ENCODE assay signal across 13 mouse cellular contexts in the genomic region with DNA sequence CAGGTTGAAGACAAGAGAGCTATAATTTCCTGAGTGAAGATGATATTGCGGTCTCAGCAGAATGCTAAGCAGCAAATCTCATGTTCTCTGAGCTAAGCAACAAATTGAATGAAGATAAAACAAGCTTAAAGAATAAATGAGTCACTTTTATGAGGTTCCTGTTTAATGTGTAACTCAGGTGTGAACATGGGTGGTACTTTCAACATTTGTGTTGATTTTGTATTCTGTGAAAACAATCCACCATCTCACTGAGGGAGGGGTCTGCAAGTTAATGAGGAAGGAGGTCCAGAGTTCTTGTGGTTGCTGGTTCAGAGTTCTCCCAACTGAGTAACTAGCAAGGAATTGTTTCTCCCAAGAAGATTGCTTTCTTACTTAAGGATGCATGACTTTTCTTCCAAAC.
"Had no signal": no experiment of that assay in that cellular context is flagged by ENCODE, and none has a peak within 500 bp of the region (broad histone marks: within the 10 kb centered on the region; RNA-seq: fewer than 3 reads in every experiment).

No protein-coding gene starts in this region.

- H3K9me3 ChIP-seq: limb, embryonic 15.5 days; liver, embryonic 13.5 days; lung, embryonic 15.5 days; midbrain, embryonic 12.5 days; neural tube, embryonic 13.5 days; stomach, embryonic 15.5 days had no signal

- H3K27me3 ChIP-seq: limb, embryonic 15.5 days; liver, embryonic 13.5 days; lung, embryonic 15.5 days; midbrain, embryonic 12.5 days; neural tube, embryonic 13.5 days; stomach, embryonic 15.5 days had no signal

- H3K4me2 ChIP-seq: limb, embryonic 15.5 days; liver, embryonic 13.5 days; lung, embryonic 15.5 days; midbrain, embryonic 12.5 days; neural tube, embryonic 13.5 days; stomach, embryonic 15.5 days had no signal

- H3K4me1 ChIP-seq: limb, embryonic 15.5 days; liver, embryonic 13.5 days; lung, embryonic 15.5 days; midbrain, embryonic 12.5 days; neural tube, embryonic 13.5 days; stomach, embryonic 15.5 days had no signal

- DNase-seq: layer of hippocampus, adult 9-11 months; layer of hippocampus, postnatal 36 days; liver, embryonic 13.5 days; liver, postnatal 0 days; lung, postnatal 14 days; right cerebral cortex, postnatal 14 days; thymus, postnatal 4 days had no signal

- H3K27ac ChIP-seq: limb, embryonic 15.5 days; liver, embryonic 13.5 days; lung, embryonic 15.5 days; midbrain, embryonic 12.5 days; neural tube, embryonic 13.5 days; stomach, embryonic 15.5 days had no signal

- H3K4me3 ChIP-seq: limb, embryonic 15.5 days; liver, embryonic 13.5 days; lung, embryonic 15.5 days; midbrain, embryonic 12.5 days; neural tube, embryonic 13.5 days; stomach, embryonic 15.5 days had no signal

- H3K9ac ChIP-seq: limb, embryonic 15.5 days; liver, embryonic 13.5 days; liver, postnatal 0 days; lung, embryonic 15.5 days; midbrain, embryonic 12.5 days; neural tube, embryonic 13.5 days; stomach, embryonic 15.5 days had no signal

- H3K36me3 ChIP-seq: limb, embryonic 15.5 days; liver, embryonic 13.5 days; lung, embryonic 15.5 days; midbrain, embryonic 12.5 days; neural tube, embryonic 13.5 days; stomach, embryonic 15.5 days had no signal

- ATAC-seq: liver, postnatal 0 days; midbrain, embryonic 16.5 days had no signal
